Mouse (Mus musculus) erythroblast, embryonic 14.5 days (primary cell): ENCODE measurements around the gene Gm10491. TPM values are rescaled to one million over a fixed set of nuclear protein-coding genes. Genes with fewer than 3 reads are reported as not detected.
"Not testable (repeated sequence)": the region's sequence is repeated elsewhere in the genome, so short reads cannot be mapped to it uniquely, and the experiment has no call there.

Experiments used
- H3K27me3 ChIP-seq: 2 replicates; pipeline ENCODE4 v1.6.1; 2012; ENCODE audit warnings: inconsistent platforms; ENCODE audit not compliant: control insufficient read depth
- H3K36me3 ChIP-seq: 2 replicates; pipeline ENCODE4 v1.6.1; 2012; ENCODE audit warnings: mild to moderate bottlenecking, inconsistent platforms; ENCODE audit not compliant: control insufficient read depth
- H3K4me1 ChIP-seq: 2 replicates; pipeline ENCODE4 v1.6.1; 2012; ENCODE audit warnings: inconsistent platforms; ENCODE audit not compliant: control insufficient read depth
- H3K4me3 ChIP-seq: replicated peaks from 2 replicates; pipeline ENCODE3; 2012; ENCODE audit warnings: moderate library complexity, mild to moderate bottlenecking, inconsistent platforms
- H3K9me3 ChIP-seq: 2 replicates; pipeline ENCODE4 v1.6.1; 2012; ENCODE audit warnings: low read length, inconsistent platforms, mixed read lengths; ENCODE audit not compliant: control insufficient read depth
- GATA1 ChIP-seq: IDR thresholded peaks from 2 replicates; pipeline ENCODE4 v1.6.1; 2012; ENCODE audit warnings: low read length, inconsistent platforms, mixed read lengths
- TAL1 ChIP-seq: IDR thresholded peaks from 3 replicates; pipeline ENCODE4 v1.6.1; 2012; ENCODE audit warnings: low read length, inconsistent platforms, mixed read lengths
- polyA plus RNA-seq: library from polyadenylated mRNA; stranded (reverse); fragments of >175 nt; gene quantifications from 2 replicates; pipeline ENCODE4 v1.2.3, GENCODE M21; 2012

The Gm10491 gene
- polyA plus RNA-seq, 1 experiment, result not detected

GRCm38 (mm10) chrX:7926266-7926665 lies 18.6 kb upstream of the Gm10491 start:
- H3K27me3 ChIP-seq, result peaks cover 89% of the 10 kb centered on the region
- peaks cover 21% of the 10 kb centered on the region for H3K9me3 ChIP-seq
- TF ChIP-seq TAL1 (no peak), GATA1 (no peak)
- peaks cover 5% of the 10 kb centered on the region for H3K36me3 ChIP-seq
- no peaks in the 10 kb centered on the region for H3K4me1 ChIP-seq
- no peak overlapping the region for H3K4me3 ChIP-seq

- H3K36me3 ChIP-seq, result no peaks in the 10 kb centered on the region
- H3K27me3 ChIP-seq, result peaks cover 90% of the 10 kb centered on the region
- peaks cover 13% of the 10 kb centered on the region for H3K9me3 ChIP-seq
- TF ChIP-seq TAL1, result no peak
- no peak for TF ChIP-seq GATA1
- H3K4me3 ChIP-seq, result no peak overlapping the region
- H3K4me1 ChIP-seq, result no peaks in the 10 kb centered on the region
Measured at GRCm38 (mm10) chrX:7922032-7922431, 14.4 kb upstream of the Gm10491 start.

GRCm38 (mm10) chrX:7919601-7920383 lies 12.2 kb upstream of the Gm10491 start, which contains the start of gene Pcsk1n:
Pcsk1n (plus strand) TSS chrX:7919822.
- peaks cover 68% of the 10 kb centered on the region for H3K27me3 ChIP-seq
- peaks cover 11% of the 10 kb centered on the region for H3K9me3 ChIP-seq
- H3K36me3 ChIP-seq, result no peaks in the 10 kb centered on the region
- H3K4me3 ChIP-seq, result no peak within 1 kb of the TSS
- H3K4me1 ChIP-seq, result no peaks in the 10 kb centered on the region
- no peak for TF ChIP-seq GATA1
- TF ChIP-seq TAL1, result no peak

- H3K9me3 ChIP-seq, result peaks cover 11% of the 10 kb centered on the region
Measured at GRCm38 (mm10) chrX:7917960-7918359, 10.3 kb upstream of the Gm10491 start.

GRCm38 (mm10) chrX:7915669-7916068 lies 8.0 kb upstream of the Gm10491 start:
- peaks cover 27% of the 10 kb centered on the region for H3K27me3 ChIP-seq
- H3K4me3 ChIP-seq, H3K9me3 ChIP-seq, H3K4me1 ChIP-seq, H3K36me3 ChIP-seq: not testable (repeated sequence)

More at GRCm38 (mm10) chrX:7917960-7918359, 10.3 kb upstream of the Gm10491 start:
- H3K4me3 ChIP-seq, H3K4me1 ChIP-seq, H3K36me3 ChIP-seq: not testable (repeated sequence)
- H3K27me3 ChIP-seq, result peaks cover 49% of the 10 kb centered on the region

- no peak for TF ChIP-seq GATA1
- no peak for TF ChIP-seq TAL1
- Histone ChIP-seq H3K27me3 (no peaks in the 10 kb centered on the region), H3K36me3 (peaks cover 15% of the 10 kb centered on the region), H3K4me1 (peaks cover 5% of the 10 kb centered on the region), H3K4me3 (no peak overlapping the region), H3K9me3 (peaks cover 4% of the 10 kb centered on the region; the same call in 1 of the 2 replicates)
Measured at GRCm38 (mm10) chrX:7910473-7910872, 2.8 kb upstream of the Gm10491 start.

GRCm38 (mm10) chrX:7909242-7909641 lies 1.6 kb upstream of the Gm10491 start, which contains the start of gene Gm10490:
Gm10490 (plus strand) TSS chrX:7909542.
- not testable (repeated sequence) for H3K4me3 ChIP-seq, H3K9me3 ChIP-seq, H3K4me1 ChIP-seq, H3K27me3 ChIP-seq
- peaks cover 20% of the 10 kb centered on the region for H3K36me3 ChIP-seq

GRCm38 (mm10) chrX:7904441-7904840 lies 3.2 kb downstream of the Gm10491 start:
- Histone ChIP-seq H3K36me3 (peaks cover 30% of the 10 kb centered on the region), H3K27me3 (no peaks in the 10 kb centered on the region), H3K4me1 (peaks cover 9% of the 10 kb centered on the region), H3K4me3 (no peak overlapping the region), H3K9me3 (peaks cover 4% of the 10 kb centered on the region; the same call in 1 of the 2 replicates)
- TF ChIP-seq GATA1 (no peak), TAL1 (no peak)

GRCm38 (mm10) chrX:7898880-7899874 lies 8.5 kb downstream of the Gm10491 start, which contains the start of the genes Pqbp1 and Timm17b:
Pqbp1 (minus strand) TSS chrX:7899269.
Timm17b (plus strand) TSS chrX:7899357.
- peaks cover 18% of the 10 kb centered on the region for H3K4me1 ChIP-seq
- no peaks in the 10 kb centered on the region for H3K27me3 ChIP-seq
- peaks cover 4% of the 10 kb centered on the region; the same call in 1 of the 2 replicates for H3K9me3 ChIP-seq
- H3K4me3 ChIP-seq, result peak within 1 kb of the TSS; percentile 88
- H3K36me3 ChIP-seq, result peaks cover 31% of the 10 kb centered on the region
- TF ChIP-seq TAL1 (no peak), GATA1 (no peak)
